In genomic region chr7:106711463-106711862, GRCm38 (mm10) we compare ENCODE assay signal across 25 mouse cellular contexts. TPM values are rescaled to one million over a fixed set of nuclear protein-coding genes. Genes with fewer than 3 reads are reported as not detected.
DNase-seq lines count a peak whose midpoint lies in the region; ATAC-seq and TF ChIP-seq lines count a peak whose summit lies in the region.
"Had no signal": no experiment of that assay in that cellular context is flagged by ENCODE, and none has a peak within 500 bp of the region (broad histone marks: within the 10 kb centered on the region; RNA-seq: fewer than 3 reads in every experiment).

No protein-coding gene starts in this region.

- no peak for TF ChIP-seq CTCF in hindbrain, postnatal 0 days (IDR thresholded peaks at IDR 0.05; ENCODE audit: low read depth)

- H3K9ac ChIP-seq in hindbrain, postnatal 0 days (replicated peaks; ENCODE audit: low read length): no peak overlapping the region
- H3K9ac ChIP-seq: heart, embryonic 12.5 days; hindbrain, embryonic 15.5 days had no signal

- no peak overlapping the region for H3K27ac ChIP-seq in hindbrain, postnatal 0 days
- H3K27ac ChIP-seq: embryonic facial prominence, embryonic 10.5 days; hindbrain, embryonic 15.5 days had no signal

- DNase-seq in lung, postnatal 25 days (ENCODE audit: low spot score): peak; percentile 3
- DNase-seq in lung, postnatal 4 days: no peak
- peak; percentile 2 for DNase-seq in brain, adult 2 months (ENCODE audit: low read depth, low spot score)
- peak; percentile 27 for DNase-seq in splenic B cell, adult 2 months (ENCODE audit: low read depth, low spot score)
- no peak for DNase-seq in testis, postnatal 10 days (ENCODE audit: low spot score)
- DNase-seq in hindbrain, postnatal 0 days (ENCODE audit: low spot score): no peak
- DNase-seq: adrenal gland, adult 2 months; adrenal gland, postnatal 36 days; cerebellum, adult 11-12 months; cerebellum, adult 9-11 months; cerebellum, postnatal 36 days; gastrocnemius, postnatal 10 days had no signal

- H3K4me1 ChIP-seq in hindbrain, postnatal 0 days (ENCODE audit: insufficient read depth, low read length): no peaks in the 10 kb centered on the region
- H3K4me1 ChIP-seq: embryonic facial prominence, embryonic 10.5 days; heart, embryonic 12.5 days; hindbrain, embryonic 15.5 days had no signal

- no peaks in the 10 kb centered on the region for H3K36me3 ChIP-seq in splenic B cell, adult 2 months (ENCODE audit: control insufficient read depth, insufficient read depth, low read length, poor library complexity, severe bottlenecking)
- H3K36me3 ChIP-seq in hindbrain, postnatal 0 days (ENCODE audit: insufficient read depth, low read length): no peaks in the 10 kb centered on the region
- H3K36me3 ChIP-seq: embryonic facial prominence, embryonic 10.5 days; heart, embryonic 12.5 days; hindbrain, embryonic 15.5 days had no signal

- ATAC-seq in megakaryocyte, adult 5-6 weeks (ENCODE audit: poor library complexity, severe bottlenecking): peak; percentile 99
- ATAC-seq in hindbrain, postnatal 0 days: no peak
- ATAC-seq: forebrain, embryonic 14.5 days; inflammation-experienced regulatory T-cells, adult 6 months had no signal

- no peaks in the 10 kb centered on the region for H3K27me3 ChIP-seq in splenic B cell, adult 2 months (ENCODE audit: control insufficient read depth, insufficient read depth, low read length, poor library complexity, severe bottlenecking)
- H3K27me3 ChIP-seq in hindbrain, postnatal 0 days (ENCODE audit: insufficient read depth, low read length): no peaks in the 10 kb centered on the region
- H3K27me3 ChIP-seq: CH12.LX; heart, embryonic 12.5 days; hindbrain, embryonic 15.5 days had no signal

- H3K4me2 ChIP-seq in hindbrain, postnatal 0 days (ENCODE audit: low read depth, low read length): no peak overlapping the region
- H3K4me2 ChIP-seq: heart, embryonic 12.5 days; hindbrain, embryonic 15.5 days had no signal

- 89% methylated on average over 6 of the region's 6 CpGs for WGBS in hindbrain, postnatal 0 days

- no peak overlapping the region for H3K4me3 ChIP-seq in hindbrain, postnatal 0 days (ENCODE audit: low read length)
- H3K4me3 ChIP-seq: embryonic facial prominence, embryonic 10.5 days; heart, embryonic 12.5 days; hindbrain, embryonic 15.5 days had no signal

- H3K9me3 ChIP-seq in hindbrain, postnatal 0 days (ENCODE audit: low read length): no peaks in the 10 kb centered on the region
- H3K9me3 ChIP-seq: embryonic facial prominence, embryonic 10.5 days; hindbrain, embryonic 15.5 days had no signal

RNA-seq across cellular contexts. Expression of gene Olfr695, which starts 4.7 kb away (rescaled TPM):
- total RNA-seq in megakaryocyte, adult 5-6 weeks (2015): not detected in 2 replicates
- total RNA-seq in megakaryocyte, adult 5-6 weeks (2017): not detected in 2 replicates
- not detected in 2 replicates for total RNA-seq in hindbrain, postnatal 0 days (2014; rRNA removed)
- not detected in 2 replicates for polyA plus RNA-seq in hindbrain, postnatal 0 days (2015; fragmentation: Nextera tagmentation; extraction: Ambion mirVana)
- total RNA-seq: adrenal gland, adult 2 months; adrenal gland, postnatal 36 days; CH12.LX; gastrocnemius, postnatal 10 days; heart, adult 8-10 months; heart, postnatal 25 days had no signal
- polyA plus RNA-seq: adrenal gland, adult 2 months; embryonic facial prominence, embryonic 10.5 days; embryonic facial prominence, embryonic 14.5 days; forebrain, embryonic 14.5 days; gonadal fat pad, adult 2 months; heart, embryonic 12.5 days; heart, embryonic 16.5 days; hindbrain, embryonic 11.5 days; hindbrain, embryonic 15.5 days; inflammation-experienced regulatory T-cells, adult 6 months had no signal

RNA-seq across cellular contexts. Expression of gene Olfr694, which starts 19.8 kb away (rescaled TPM):
- total RNA-seq in megakaryocyte, adult 5-6 weeks (2015): 0.04 TPM in 1 of 2 replicates, not detected in the other
- not detected in 2 replicates for total RNA-seq in megakaryocyte, adult 5-6 weeks (2017)
- total RNA-seq in hindbrain, postnatal 0 days (2014; rRNA removed): not detected in 2 replicates
- polyA plus RNA-seq in hindbrain, postnatal 0 days (2015; fragmentation: Nextera tagmentation; extraction: Ambion mirVana): not detected in 2 replicates
- total RNA-seq: adrenal gland, adult 2 months; adrenal gland, postnatal 36 days; CH12.LX; gastrocnemius, postnatal 10 days; heart, adult 8-10 months; heart, postnatal 25 days had no signal
- polyA plus RNA-seq: adrenal gland, adult 2 months; embryonic facial prominence, embryonic 10.5 days; embryonic facial prominence, embryonic 14.5 days; forebrain, embryonic 14.5 days; gonadal fat pad, adult 2 months; heart, embryonic 12.5 days; heart, embryonic 16.5 days; hindbrain, embryonic 11.5 days; hindbrain, embryonic 15.5 days; inflammation-experienced regulatory T-cells, adult 6 months had no signal

RNA-seq across cellular contexts. Expression of gene Olfr697, which starts 30.8 kb away (rescaled TPM):
- not detected in 2 replicates for total RNA-seq in megakaryocyte, adult 5-6 weeks (2015)
- total RNA-seq in megakaryocyte, adult 5-6 weeks (2017): not detected in 2 replicates
- not detected in 2 replicates for total RNA-seq in hindbrain, postnatal 0 days (2014; rRNA removed)
- not detected in 2 replicates for polyA plus RNA-seq in hindbrain, postnatal 0 days (2015; fragmentation: Nextera tagmentation; extraction: Ambion mirVana)
- total RNA-seq: adrenal gland, adult 2 months; adrenal gland, postnatal 36 days; CH12.LX; gastrocnemius, postnatal 10 days; heart, adult 8-10 months; heart, postnatal 25 days had no signal
- polyA plus RNA-seq: adrenal gland, adult 2 months; embryonic facial prominence, embryonic 10.5 days; embryonic facial prominence, embryonic 14.5 days; forebrain, embryonic 14.5 days; gonadal fat pad, adult 2 months; heart, embryonic 12.5 days; heart, embryonic 16.5 days; hindbrain, embryonic 11.5 days; hindbrain, embryonic 15.5 days; inflammation-experienced regulatory T-cells, adult 6 months had no signal

RNA-seq across cellular contexts. Expression of gene Olfr693, which starts 31.1 kb away (rescaled TPM):
- not detected in 2 replicates for total RNA-seq in megakaryocyte, adult 5-6 weeks (2015)
- not detected in 2 replicates for total RNA-seq in megakaryocyte, adult 5-6 weeks (2017)
- 0.26 TPM in 1 of 2 replicates, not detected in the other for total RNA-seq in hindbrain, postnatal 0 days (2014; rRNA removed)
- polyA plus RNA-seq in hindbrain, postnatal 0 days (2015; fragmentation: Nextera tagmentation; extraction: Ambion mirVana): not detected in 2 replicates
- total RNA-seq: adrenal gland, adult 2 months; adrenal gland, postnatal 36 days; CH12.LX; gastrocnemius, postnatal 10 days; heart, adult 8-10 months; heart, postnatal 25 days had no signal
- polyA plus RNA-seq: adrenal gland, adult 2 months; embryonic facial prominence, embryonic 14.5 days; forebrain, embryonic 14.5 days; gonadal fat pad, adult 2 months; heart, embryonic 12.5 days; heart, embryonic 16.5 days; hindbrain, embryonic 11.5 days; hindbrain, embryonic 15.5 days; inflammation-experienced regulatory T-cells, adult 6 months had no signal

RNA-seq across cellular contexts. Expression of gene Olfr698, which starts 43.7 kb away (rescaled TPM):
- total RNA-seq in megakaryocyte, adult 5-6 weeks (2015): not detected in 2 replicates
- total RNA-seq in megakaryocyte, adult 5-6 weeks (2017): not detected in 2 replicates
- not detected in 2 replicates for total RNA-seq in hindbrain, postnatal 0 days (2014; rRNA removed)
- not detected in 2 replicates for polyA plus RNA-seq in hindbrain, postnatal 0 days (2015; fragmentation: Nextera tagmentation; extraction: Ambion mirVana)
- total RNA-seq: adrenal gland, adult 2 months; adrenal gland, postnatal 36 days; CH12.LX; gastrocnemius, postnatal 10 days; heart, adult 8-10 months; heart, postnatal 25 days had no signal
- polyA plus RNA-seq: adrenal gland, adult 2 months; embryonic facial prominence, embryonic 10.5 days; embryonic facial prominence, embryonic 14.5 days; forebrain, embryonic 14.5 days; gonadal fat pad, adult 2 months; heart, embryonic 12.5 days; heart, embryonic 16.5 days; hindbrain, embryonic 11.5 days; hindbrain, embryonic 15.5 days; inflammation-experienced regulatory T-cells, adult 6 months had no signal

Comparison
In these comparisons a context has a peak if more than half of its experiments do, and no peak if none do; other contexts are left out.
1. DNase-seq: peak in lung, postnatal 25 days (single experiment), brain, adult 2 months (single experiment) and splenic B cell, adult 2 months (single experiment); none in lung, postnatal 4 days (0 of 2), testis, postnatal 10 days (single experiment) and hindbrain, postnatal 0 days (single experiment).